Mouse (Mus musculus) MN1 (cell line): ENCODE results near the gene Slc22a23.
A peak's percentile ranks its signal among the peaks of the same experiment; 100 is the strongest.
"Not testable (repeated sequence)": the region's sequence is repeated elsewhere in the genome, so short reads cannot be mapped to it uniquely, and the experiment has no call there.

Source experiments
- DNase-seq: peaks from one replicate; pipeline ENCODE4 v3.0.0-alpha.2; 2016; ENCODE audit warnings: low spot score

Slc22a23 gene

GRCm38 (mm10) chr13:34345128-34346085 lies at the start of gene Slc22a23:
TSS of gene Slc22a23 (minus strand) at chr13:34345182.
- peak; percentile 38 for DNase-seq

GRCm38 (mm10) chr13:34394305-34394704 lies 49.3 kb upstream of the Slc22a23 start:
- DNase-seq: not testable (repeated sequence)

DNA sequence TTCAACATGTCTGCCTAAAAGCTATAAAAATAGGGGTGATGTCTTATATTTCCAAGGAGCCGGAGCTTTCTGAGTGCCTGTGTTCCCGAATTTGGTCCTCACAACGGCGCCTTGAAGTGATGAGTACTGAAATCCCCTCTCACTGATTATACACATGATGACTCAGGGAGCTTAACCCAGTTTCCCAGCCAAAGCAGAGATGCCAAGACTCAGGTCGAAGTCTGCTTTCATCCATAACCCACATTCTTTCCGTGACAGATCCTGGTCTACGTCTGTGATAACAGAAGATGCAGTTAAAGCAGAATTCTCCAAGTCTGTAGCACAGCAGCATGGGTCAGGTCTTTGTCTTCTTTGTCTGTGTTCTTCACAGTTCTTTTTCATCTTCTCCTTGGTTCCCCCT lies 47.4 kb upstream of the Slc22a23 start:
- no peak for DNase-seq

- DNase-seq: no peak
Measured at GRCm38 (mm10) chr13:34388219-34388618, 43.2 kb upstream of the Slc22a23 start.

- DNase-seq: no peak
Measured at GRCm38 (mm10) chr13:34383416-34383815, 38.4 kb upstream of the Slc22a23 start.

DNA sequence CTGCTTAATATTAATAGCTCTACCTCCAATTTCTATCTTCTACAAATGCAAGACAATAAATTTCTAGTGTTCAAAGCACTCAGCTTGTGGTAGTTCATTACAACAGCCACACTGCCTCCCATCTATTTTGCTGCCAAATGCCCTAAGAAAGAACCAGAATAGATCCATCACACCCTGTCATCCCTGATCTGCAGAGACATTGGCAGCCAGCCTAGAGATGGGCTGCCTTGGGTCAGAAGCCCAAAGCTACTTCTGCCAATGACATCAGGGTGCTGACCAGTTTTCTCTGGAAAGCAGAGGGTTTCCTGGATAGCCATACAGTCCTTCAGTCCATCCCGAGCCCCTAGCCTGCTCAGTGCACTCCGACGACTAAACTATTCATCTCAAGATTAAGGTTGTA lies 33.9 kb upstream of the Slc22a23 start:
- DNase-seq: no peak

DNA sequence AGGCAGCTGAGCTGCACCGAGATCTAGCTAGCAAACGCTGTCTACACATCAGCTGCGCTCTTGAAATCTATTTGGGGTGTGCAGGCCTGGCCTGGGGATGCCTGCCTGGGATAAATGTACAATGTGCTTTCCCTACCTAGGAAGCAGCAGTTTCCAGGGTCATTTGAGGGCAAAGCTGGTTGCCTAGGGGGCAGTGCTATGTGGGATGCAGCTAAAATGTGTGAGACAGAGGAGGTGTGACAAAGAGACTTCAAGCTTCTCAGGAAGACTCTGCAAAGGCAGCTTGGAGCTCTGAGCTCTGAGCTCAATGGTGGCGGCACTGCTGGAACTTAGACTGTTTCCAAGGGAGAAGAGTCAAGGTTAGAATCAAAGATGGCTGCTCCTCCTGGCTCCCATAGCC lies 30.2 kb upstream of the Slc22a23 start:
- no peak for DNase-seq

DNA sequence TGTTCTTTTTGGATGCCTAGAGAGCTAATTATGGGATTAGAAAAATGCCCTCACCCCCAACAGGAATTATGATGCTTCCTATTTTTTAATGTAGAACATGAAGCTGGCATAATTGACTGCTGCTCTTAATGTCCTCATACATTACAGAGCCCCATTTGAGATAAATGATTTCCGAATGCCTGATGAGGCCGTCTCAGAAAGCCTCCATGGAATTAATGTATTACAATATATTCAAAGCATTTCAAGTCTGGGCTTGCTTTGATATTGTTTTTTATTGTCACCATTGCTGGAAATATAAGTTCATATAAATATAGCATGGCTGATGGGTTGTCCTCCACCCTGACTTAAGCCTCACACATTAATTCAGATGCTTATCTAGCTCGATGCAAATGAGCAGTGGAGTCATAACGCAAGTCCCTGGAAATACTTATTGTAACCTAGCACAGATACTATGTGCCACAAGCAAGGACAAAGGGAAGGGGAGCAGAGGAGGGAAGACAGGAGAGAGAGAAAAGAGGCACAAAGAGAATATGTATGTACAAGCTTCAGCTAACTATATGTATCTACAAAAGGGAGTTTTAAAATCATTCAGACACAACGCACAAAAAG lies 28.0 kb upstream of the Slc22a23 start:
- DNase-seq: no peak

DNA sequence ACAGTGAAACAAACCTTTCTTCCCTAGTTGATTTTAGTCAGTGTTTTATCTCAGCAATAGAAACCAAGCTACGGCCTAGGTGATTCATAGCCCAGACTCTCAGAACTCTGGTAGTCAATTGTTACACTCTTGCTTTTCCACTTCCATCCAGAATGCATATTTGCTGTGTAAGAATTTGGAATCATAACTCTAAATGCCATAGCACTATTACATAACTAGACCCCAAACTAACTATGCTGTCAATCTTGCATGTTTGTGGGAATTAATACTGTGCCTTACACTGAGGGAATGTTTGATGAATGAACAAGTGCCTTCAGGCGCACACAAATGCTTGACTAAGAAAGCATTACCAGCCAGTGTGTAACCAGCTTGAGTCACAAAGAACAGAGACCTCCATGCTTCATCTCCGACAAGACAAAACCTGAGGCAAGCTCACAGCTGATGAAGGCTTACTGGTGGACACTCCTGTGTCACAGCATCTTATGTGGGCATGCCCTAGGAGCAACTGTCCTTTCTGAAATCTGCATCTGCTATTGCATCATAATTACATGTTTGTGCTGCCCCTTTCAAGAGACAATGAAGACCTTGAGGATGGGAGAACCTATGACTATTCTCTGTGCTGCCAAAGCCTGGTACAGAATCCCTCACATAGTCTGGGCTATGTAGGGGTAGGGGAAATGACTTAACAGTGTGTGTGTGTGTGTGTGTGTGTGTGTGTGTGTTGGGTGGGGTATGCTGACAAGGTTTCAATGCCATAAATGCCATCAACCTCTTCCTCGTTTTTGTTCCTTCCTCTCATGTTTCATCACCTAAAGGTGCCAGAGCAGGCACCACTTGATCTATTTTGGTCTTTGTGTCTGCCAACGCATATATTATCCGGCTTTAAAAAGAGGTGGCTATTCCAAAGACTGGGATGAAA lies 27.2 kb upstream of the Slc22a23 start:
- no peak for DNase-seq

DNA sequence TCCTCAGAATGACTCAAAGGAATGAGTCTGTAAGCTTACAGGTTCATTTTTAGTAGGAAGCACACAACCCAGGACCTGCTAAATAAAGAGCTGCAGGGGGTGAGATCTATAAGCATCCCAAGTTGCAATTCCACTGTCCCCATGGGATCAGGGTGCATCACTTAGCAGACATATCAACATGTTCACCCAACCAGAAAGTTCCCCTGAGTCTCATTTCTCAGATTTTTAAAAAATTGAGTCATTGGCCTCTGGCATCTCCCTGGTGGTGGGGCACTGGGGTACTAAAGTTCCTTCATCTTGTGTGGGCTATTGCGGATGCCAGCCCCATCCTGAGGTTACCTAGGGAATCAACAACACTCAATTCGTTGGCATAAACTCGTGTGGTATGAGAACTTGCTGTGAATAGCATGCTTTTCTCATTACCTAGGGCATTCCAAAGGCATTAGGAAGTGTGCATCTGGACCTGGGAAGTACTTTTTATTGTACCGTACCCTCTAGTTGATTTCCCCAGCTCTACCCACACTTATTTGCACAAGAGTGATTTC lies 25.4 kb upstream of the Slc22a23 start:
- DNase-seq: no peak

DNA sequence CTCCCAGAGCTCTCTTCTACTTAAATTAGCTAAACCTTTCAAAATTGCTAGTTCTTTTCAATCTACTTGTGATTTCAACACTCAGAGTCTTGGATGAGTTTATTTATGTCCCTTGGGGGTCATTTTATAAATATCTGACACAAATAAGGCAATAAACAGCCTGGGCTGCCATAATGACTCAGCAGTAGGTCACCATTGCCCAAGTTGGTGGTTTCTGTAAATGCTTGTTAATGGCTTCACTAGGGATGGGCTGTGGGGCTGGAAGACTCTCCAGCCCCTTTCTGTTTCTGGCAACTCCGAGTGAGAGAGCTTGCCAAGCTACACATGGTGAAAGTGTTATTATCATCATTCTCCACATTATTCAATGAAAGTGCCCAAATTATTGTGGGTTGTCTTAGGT lies 20.2 kb upstream of the Slc22a23 start:
- DNase-seq: no peak

- no peak for DNase-seq
Measured at GRCm38 (mm10) chr13:34355656-34356055, 10.7 kb upstream of the Slc22a23 start.

DNA sequence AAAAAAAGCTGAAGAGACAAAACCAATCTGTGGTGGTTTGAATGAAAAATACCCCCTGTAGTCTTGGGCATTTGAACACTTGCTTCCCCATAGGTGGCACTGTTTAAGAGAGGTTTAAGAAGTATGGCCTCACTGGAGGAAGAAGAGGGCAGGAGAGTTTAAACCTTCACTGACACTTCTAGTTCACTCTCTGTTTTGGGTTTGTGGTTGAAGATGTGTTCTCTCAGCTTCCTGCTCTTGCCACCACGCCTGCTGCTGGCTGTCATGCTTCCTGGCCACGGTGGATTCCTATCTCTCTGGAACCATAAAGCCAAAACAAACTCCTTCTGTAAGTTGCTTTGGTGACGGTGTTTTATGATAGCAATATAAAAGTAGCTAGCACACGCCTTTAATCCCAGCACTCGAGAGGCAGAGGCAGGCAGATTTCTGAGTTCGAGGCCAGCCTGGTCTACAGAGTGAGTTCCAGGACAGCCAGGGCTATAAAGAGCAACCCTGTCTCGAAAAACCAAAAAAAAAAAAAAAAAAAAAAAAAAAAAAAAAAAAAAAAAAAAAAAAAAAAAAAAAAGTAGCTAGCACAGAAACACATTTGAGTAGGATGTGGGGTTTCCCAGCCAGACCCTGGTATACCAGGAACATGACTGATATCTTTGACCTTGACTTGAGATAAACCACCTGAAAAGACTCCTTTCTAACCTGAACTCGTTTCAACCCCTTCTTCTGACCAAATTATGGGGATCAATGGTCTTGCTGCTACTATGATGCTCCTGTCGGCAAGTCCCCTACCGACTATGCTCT lies 10.0 kb upstream of the Slc22a23 start:
- no peak for DNase-seq

DNA sequence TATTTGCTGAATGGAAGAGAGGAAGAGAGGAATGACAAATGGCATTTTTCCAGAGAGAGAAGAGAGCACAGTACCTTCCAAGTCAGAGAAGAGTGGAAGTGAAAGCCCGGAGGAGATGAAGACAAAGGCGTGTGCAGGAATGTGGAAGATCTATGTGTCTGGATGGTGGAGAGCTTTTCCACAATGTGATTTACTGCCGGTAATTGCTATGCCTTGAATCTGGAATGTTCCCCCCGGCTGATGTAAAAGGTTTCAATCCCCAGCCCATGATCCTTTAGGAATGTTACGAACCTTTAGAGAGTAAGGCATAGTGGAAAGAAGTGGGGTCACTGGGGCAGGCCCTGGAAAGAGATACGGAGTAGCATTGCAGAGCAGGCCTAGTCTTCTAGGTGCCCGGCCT lies 8.3 kb upstream of the Slc22a23 start:
- no peak for DNase-seq

DNA sequence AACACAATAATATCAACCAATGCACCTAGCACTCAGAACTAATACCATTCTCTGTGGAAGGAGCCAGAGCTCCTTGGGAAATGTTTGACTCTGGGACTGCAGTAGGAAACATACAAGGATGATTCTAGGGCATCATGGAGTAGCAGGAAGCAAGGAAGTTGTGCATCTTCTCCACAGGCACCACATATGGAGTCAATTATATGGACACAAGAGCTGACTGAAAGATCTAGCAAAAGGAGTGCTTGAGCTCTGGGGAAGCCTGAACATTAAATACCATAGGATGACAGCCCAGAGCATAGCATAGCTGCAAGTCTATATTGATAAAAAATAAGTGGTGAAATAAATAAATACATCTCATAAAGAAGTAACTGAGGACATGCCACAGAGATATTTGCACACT lies 6.5 kb upstream of the Slc22a23 start:
- DNase-seq: no peak

- no peak for DNase-seq
Measured at GRCm38 (mm10) chr13:34347960-34348889, 3.2 kb upstream of the Slc22a23 start.

DNA sequence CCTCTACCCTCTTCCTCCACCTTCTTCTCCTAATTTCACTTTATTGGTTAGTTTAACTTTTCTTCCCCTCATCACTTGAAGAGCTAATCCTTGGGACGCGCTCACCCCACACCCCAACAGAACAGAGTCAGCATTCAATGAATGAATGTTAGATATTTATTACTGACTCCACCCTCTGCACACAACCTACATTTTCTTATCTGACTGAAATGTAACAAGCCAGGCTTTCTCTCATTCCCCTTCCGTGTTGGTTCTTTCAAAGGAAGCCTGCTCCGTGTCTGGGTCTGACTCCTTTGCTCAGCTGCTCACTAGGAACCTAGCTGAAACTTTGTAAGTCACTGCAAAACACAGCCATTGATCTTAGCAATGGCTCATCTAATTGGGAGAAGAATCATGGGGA lies 1.8 kb upstream of the Slc22a23 start:
- DNase-seq: no peak

DNA sequence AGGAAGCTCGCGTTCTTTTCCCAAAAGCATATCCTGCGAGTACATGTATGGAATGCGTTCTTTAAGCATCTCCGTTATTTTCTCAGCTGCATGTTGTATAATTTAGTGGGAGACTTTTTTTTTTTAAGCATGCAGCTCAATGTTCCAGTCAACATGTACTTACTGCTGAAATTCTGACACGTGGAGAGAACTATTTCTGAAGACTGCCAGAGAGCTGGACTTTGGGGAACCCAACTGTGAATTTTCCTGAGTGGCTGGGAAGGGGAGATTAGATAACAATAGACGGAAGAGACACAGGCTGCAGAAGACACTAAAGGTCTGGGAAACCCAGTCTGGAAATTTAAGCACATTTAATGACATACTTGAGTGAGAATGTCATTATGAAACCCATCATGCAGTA lies 1.3 kb upstream of the Slc22a23 start:
- DNase-seq: no peak

- peak; percentile 11 for DNase-seq
Measured at GRCm38 (mm10) chr13:34344376-34345127, 430 bp downstream of the Slc22a23 start.
